Mouse (Mus musculus) heart, embryonic 12.5 days (tissue): ENCODE measurements around the gene Zfp963. TPM values are rescaled to one million over a fixed set of nuclear protein-coding genes. Genes with fewer than 3 reads are reported as not detected.

Source experiments
- ATAC-seq: fragments of 200-750 bp; cut with Nextera tagmentation; 2 replicates; pipeline ENCODE4 v1.8.0; 2017; ENCODE audit warnings: moderate TSS enrichment, moderate library complexity; ENCODE audit not compliant: insufficient number of reproducible peaks, low FRiP score
- H3K27ac ChIP-seq: fragments of 300-500 bp; sonication (generic); 2 replicates; pipeline ENCODE4 v1.5.1; 2016; ENCODE audit warnings: mild to moderate bottlenecking, moderate library complexity; ENCODE audit not compliant: poor library complexity, severe bottlenecking
- H3K27me3 ChIP-seq: fragments of 300-500 bp; sonication (generic); replicated peaks from 2 replicates; pipeline ENCODE4 v1.6.1; 2016; ENCODE audit warnings: mild to moderate bottlenecking, moderate library complexity
- H3K36me3 ChIP-seq: fragments of 300-500 bp; sonication (generic); 2 replicates; pipeline ENCODE4 v1.6.1; 2016; ENCODE audit warnings: mild to moderate bottlenecking, moderate library complexity
- H3K4me1 ChIP-seq: fragments of 300-500 bp; sonication (generic); replicated peaks from 2 replicates; pipeline ENCODE4 v1.6.1; 2016; ENCODE audit warnings: mild to moderate bottlenecking
- H3K4me2 ChIP-seq: fragments of 300-500 bp; sonication (generic); 2 replicates; pipeline ENCODE4 v1.6.1; 2016; ENCODE audit warnings: mild to moderate bottlenecking, moderate library complexity
- H3K4me3 ChIP-seq: fragments of 300-500 bp; sonication (generic); 2 replicates; pipeline ENCODE4 v1.5.1; 2016; ENCODE audit warnings: mild to moderate bottlenecking
- H3K9ac ChIP-seq: fragments of 300-500 bp; sonication (generic); 2 replicates; pipeline ENCODE4 v1.6.1; 2016; ENCODE audit warnings: mild to moderate bottlenecking, moderate library complexity
- H3K9me3 ChIP-seq: fragments of 300-500 bp; sonication (generic); replicated peaks from 2 replicates; pipeline ENCODE4 v1.6.1; 2016; ENCODE audit warnings: mild to moderate bottlenecking, moderate library complexity
- WGBS: fragments of 180-500 bp; shearing (Covaris S2); methylation state at CpG from one replicate; pipeline ENCODE4 v1.1.7; 2016; 5-methylcytosine and 5-hydroxymethylcytosine counted together
- polyA plus RNA-seq: library from polyadenylated mRNA; unstranded; fragments of >200 nt; fragmentation: Nextera tagmentation; extraction: Ambion mirVana; gene quantifications from 2 replicates; pipeline ENCODE4 v1.2.1, GENCODE M21; 2016

Gene Zfp963
- polyA plus RNA-seq, 1 experiment from 2014 or later: 2.9 TPM

GRCm38 (mm10) chr8:69789731-69790130 lies 40.0 kb upstream of the Zfp963 start:
- H3K9ac ChIP-seq: no peak overlapping the region
- H3K9me3 ChIP-seq: no peaks in the 10 kb centered on the region
- ATAC-seq: no peak
- no peaks in the 10 kb centered on the region for H3K27me3 ChIP-seq
- peak overlapping the region; percentile 86; the same call in 1 of the 2 replicates for H3K4me3 ChIP-seq
- WGBS: 46% methylated on average over 5 of the region's 5 CpGs
- peaks cover 21% of the 10 kb centered on the region for H3K4me1 ChIP-seq
- no peak overlapping the region for H3K27ac ChIP-seq
- H3K36me3 ChIP-seq: peaks cover 14% of the 10 kb centered on the region
- H3K4me2 ChIP-seq: peak overlapping the region; percentile 86

- no peak overlapping the region for H3K9ac ChIP-seq
- no peaks in the 10 kb centered on the region for H3K9me3 ChIP-seq
- peaks cover 7% of the 10 kb centered on the region for H3K36me3 ChIP-seq
- no peak overlapping the region for H3K4me3 ChIP-seq
- no peaks in the 10 kb centered on the region for H3K27me3 ChIP-seq
- H3K4me2 ChIP-seq: no peak overlapping the region
- no peak for ATAC-seq
- H3K27ac ChIP-seq: no peak overlapping the region
- 77% methylated on average over 5 of the region's 5 CpGs for WGBS
- peaks cover 21% of the 10 kb centered on the region for H3K4me1 ChIP-seq
These were observed 39.3 kb upstream of the Zfp963 start for GRCm38 (mm10) chr8:69789105-69789504.

GRCm38 (mm10) chr8:69777111-69777510 lies 27.3 kb upstream of the Zfp963 start:
- WGBS: 62% methylated on average over 11 of the region's 12 CpGs
- no peak overlapping the region for H3K4me2 ChIP-seq
- H3K9ac ChIP-seq: no peak overlapping the region
- no peak overlapping the region for H3K27ac ChIP-seq
- no peaks in the 10 kb centered on the region for H3K36me3 ChIP-seq
- H3K27me3 ChIP-seq: no peaks in the 10 kb centered on the region
- no peak for ATAC-seq
- peaks cover 11% of the 10 kb centered on the region for H3K4me1 ChIP-seq
- H3K9me3 ChIP-seq: no peaks in the 10 kb centered on the region
- no peak overlapping the region for H3K4me3 ChIP-seq

- Histone ChIP-seq H3K27ac (no peak overlapping the region), H3K36me3 (0 out of 2 replicates have a peak, but pooled peaks cover 2% of the 10 kb centered on the region), H3K4me3 (peak overlapping the region; percentile 69; the same call in 1 of the 2 replicates), H3K9me3 (no peaks in the 10 kb centered on the region), H3K4me1 (peaks cover 20% of the 10 kb centered on the region), H3K27me3 (no peaks in the 10 kb centered on the region), H3K9ac (no peak overlapping the region), H3K4me2 (peak overlapping the region; percentile 50)
- no peak for ATAC-seq
- 44% methylated on average over 2 of the region's 2 CpGs for WGBS
These were observed 25.4 kb upstream of the Zfp963 start for GRCm38 (mm10) chr8:69775149-69775534.

- peak; percentile 99 for ATAC-seq
- peak within 1 kb of the TSS; percentile 82 for H3K9ac ChIP-seq
- no peaks in the 10 kb centered on the region for H3K27me3 ChIP-seq
- peak within 1 kb of the TSS; percentile 98 for H3K27ac ChIP-seq
- under 1% methylated on average over 41 of the region's 41 CpGs for WGBS
- H3K9me3 ChIP-seq: no peaks in the 10 kb centered on the region
- H3K4me2 ChIP-seq: peak within 1 kb of the TSS; percentile 75
- H3K36me3 ChIP-seq: peaks cover 6% of the 10 kb centered on the region
- H3K4me1 ChIP-seq: peaks cover 23% of the 10 kb centered on the region
- H3K4me3 ChIP-seq: peak within 1 kb of the TSS; percentile 69
These were observed 24.9 kb upstream of the Zfp963 start, which contains the start of gene Gm20422 for GRCm38 (mm10) chr8:69774503-69775148. TSS of gene Gm20422 (minus strand) at chr8:69774886.

- Histone ChIP-seq H3K4me2 (no peak overlapping the region), H3K27ac (0 out of 2 replicates have a peak overlapping the region, but pooled peaks have one; percentile 10), H3K9me3 (peaks cover 4% of the 10 kb centered on the region; the same call in 1 of the 2 replicates), H3K4me3 (no peak overlapping the region), H3K9ac (no peak overlapping the region), H3K36me3 (peaks cover 30% of the 10 kb centered on the region), H3K27me3 (no peaks in the 10 kb centered on the region), H3K4me1 (peaks cover 30% of the 10 kb centered on the region)
- no peak for ATAC-seq
- 84% methylated on average over 2 of the region's 2 CpGs for WGBS
These were observed 22.3 kb upstream of the Zfp963 start for GRCm38 (mm10) chr8:69772106-69772505.

- H3K27ac ChIP-seq: no peak overlapping the region
These were observed 21.5 kb upstream of the Zfp963 start for GRCm38 (mm10) chr8:69771221-69771620.

GRCm38 (mm10) chr8:69761814-69762445 lies 12.2 kb upstream of the Zfp963 start:
- Histone ChIP-seq H3K4me1 (no peaks in the 10 kb centered on the region), H3K36me3 (peaks cover 68% of the 10 kb centered on the region), H3K27ac (no peak overlapping the region), H3K4me2 (no peak overlapping the region), H3K4me3 (no peak overlapping the region), H3K27me3 (no peaks in the 10 kb centered on the region), H3K9ac (no peak overlapping the region), H3K9me3 (peaks cover 12% of the 10 kb centered on the region)
- WGBS: 90% methylated on average over 4 of the region's 4 CpGs
- ATAC-seq: no peak

More at GRCm38 (mm10) chr8:69771221-69771620, 21.5 kb upstream of the Zfp963 start:
- H3K4me2 ChIP-seq: no peak overlapping the region
- ATAC-seq: no peak
- WGBS: 91% methylated on average over 9 of the region's 9 CpGs
- H3K27me3 ChIP-seq: no peaks in the 10 kb centered on the region
- H3K4me1 ChIP-seq: peaks cover 30% of the 10 kb centered on the region
- no peak overlapping the region for H3K4me3 ChIP-seq
- peaks cover 8% of the 10 kb centered on the region for H3K9me3 ChIP-seq
- H3K9ac ChIP-seq: no peak overlapping the region
- H3K36me3 ChIP-seq: peaks cover 39% of the 10 kb centered on the region

- Histone ChIP-seq H3K27me3 (no peaks in the 10 kb centered on the region), H3K4me1 (no peaks in the 10 kb centered on the region), H3K9me3 (no peaks in the 10 kb centered on the region), H3K4me2 (no peak overlapping the region), H3K27ac (no peak overlapping the region), H3K9ac (no peak overlapping the region), H3K4me3 (no peak overlapping the region), H3K36me3 (peaks cover 44% of the 10 kb centered on the region)
- 95% methylated on average over 5 of the region's 5 CpGs for WGBS
- no peak for ATAC-seq
These were observed 8.5 kb upstream of the Zfp963 start for GRCm38 (mm10) chr8:69758316-69758715.

- no peak overlapping the region for H3K9ac ChIP-seq
- H3K27me3 ChIP-seq: no peaks in the 10 kb centered on the region
- H3K4me2 ChIP-seq: no peak overlapping the region
- no peak overlapping the region for H3K27ac ChIP-seq
- H3K4me1 ChIP-seq: peaks cover 3% of the 10 kb centered on the region
- H3K4me3 ChIP-seq: no peak overlapping the region
- H3K9me3 ChIP-seq: no peaks in the 10 kb centered on the region
- no peak for ATAC-seq
- H3K36me3 ChIP-seq: peaks cover 21% of the 10 kb centered on the region
- WGBS: 90% methylated on average over 2 of the region's 2 CpGs
These were observed 2.7 kb upstream of the Zfp963 start for GRCm38 (mm10) chr8:69752437-69752836.

GRCm38 (mm10) chr8:69741231-69741630 lies 8.5 kb downstream of the Zfp963 start:
- no peak overlapping the region for H3K4me2 ChIP-seq
- H3K36me3 ChIP-seq: peaks cover 23% of the 10 kb centered on the region
- 79% methylated on average over 2 of the region's 2 CpGs for WGBS
- no peaks in the 10 kb centered on the region for H3K27me3 ChIP-seq
- no peak for ATAC-seq
- H3K27ac ChIP-seq: no peak overlapping the region
- H3K4me1 ChIP-seq: no peaks in the 10 kb centered on the region
- H3K9me3 ChIP-seq: no peaks in the 10 kb centered on the region
- H3K4me3 ChIP-seq: no peak overlapping the region
- H3K9ac ChIP-seq: no peak overlapping the region
